Mouse (Mus musculus) CH12F3 (cell line): ENCODE measurements around the gene Bcl3.
"Not testable (repeated sequence)": the region's sequence is repeated elsewhere in the genome, so short reads cannot be mapped to it uniquely, and the experiment has no call there.

Experiments
- in situ Hi-C: fragments of 300-500 bp; cut with MboI; formaldehyde crosslinking; loops from 2 replicates; pipeline ENCODE4 v1.14.3; 2020; ENCODE audit warnings: low sequenced_read_pairs

Gene Bcl3

GRCm38 (mm10) chr7:19809369-19809768, 13.2 kb downstream of the Bcl3 start:
- in situ Hi-C loops = no loop called here

DNA sequence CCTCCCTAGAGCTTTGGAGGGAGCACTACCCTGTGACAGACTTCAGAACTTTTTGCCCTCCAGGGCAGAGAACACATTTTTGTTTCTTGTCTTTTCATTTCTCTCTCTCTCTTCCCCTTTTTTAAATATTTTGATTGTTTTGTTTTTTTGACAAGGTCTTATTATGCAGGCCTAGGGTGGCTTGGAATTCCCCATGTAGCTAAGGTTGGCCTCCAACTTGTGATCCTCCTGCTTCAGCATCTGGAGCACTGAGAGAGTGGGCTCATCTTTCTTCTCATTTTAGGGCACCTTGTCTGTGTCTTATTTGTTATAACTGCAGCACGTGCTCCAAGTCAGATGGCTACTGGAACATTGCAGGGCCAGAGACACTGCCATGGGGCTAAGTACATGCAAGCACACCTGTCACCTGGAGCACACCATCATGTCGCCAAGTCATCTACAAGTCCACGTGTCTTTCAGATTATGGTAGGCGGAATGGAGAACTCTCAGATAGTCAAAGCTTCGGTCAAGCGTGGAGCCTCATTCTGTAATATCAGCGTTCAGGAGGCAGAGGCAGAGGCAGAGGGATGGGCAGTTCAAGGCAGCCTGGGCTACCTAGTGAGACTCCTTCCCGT, 16.1 kb downstream of the Bcl3 start:
- in situ Hi-C loops = no loop called here

- in situ Hi-C loops = loop anchor here (5.0 kb wide), 2 partner anchors 39 to 69 kb away; no protein-coding TSS in a partner anchor
These were observed 19.6 kb downstream of the Bcl3 start for GRCm38 (mm10) chr7:19802995-19803394.

GRCm38 (mm10) chr7:19800764-19801163, 21.8 kb downstream of the Bcl3 start:
- in situ Hi-C loops = loop anchor here (5.0 kb wide), 2 partner anchors 42 to 72 kb away; no protein-coding TSS in a partner anchor

DNA sequence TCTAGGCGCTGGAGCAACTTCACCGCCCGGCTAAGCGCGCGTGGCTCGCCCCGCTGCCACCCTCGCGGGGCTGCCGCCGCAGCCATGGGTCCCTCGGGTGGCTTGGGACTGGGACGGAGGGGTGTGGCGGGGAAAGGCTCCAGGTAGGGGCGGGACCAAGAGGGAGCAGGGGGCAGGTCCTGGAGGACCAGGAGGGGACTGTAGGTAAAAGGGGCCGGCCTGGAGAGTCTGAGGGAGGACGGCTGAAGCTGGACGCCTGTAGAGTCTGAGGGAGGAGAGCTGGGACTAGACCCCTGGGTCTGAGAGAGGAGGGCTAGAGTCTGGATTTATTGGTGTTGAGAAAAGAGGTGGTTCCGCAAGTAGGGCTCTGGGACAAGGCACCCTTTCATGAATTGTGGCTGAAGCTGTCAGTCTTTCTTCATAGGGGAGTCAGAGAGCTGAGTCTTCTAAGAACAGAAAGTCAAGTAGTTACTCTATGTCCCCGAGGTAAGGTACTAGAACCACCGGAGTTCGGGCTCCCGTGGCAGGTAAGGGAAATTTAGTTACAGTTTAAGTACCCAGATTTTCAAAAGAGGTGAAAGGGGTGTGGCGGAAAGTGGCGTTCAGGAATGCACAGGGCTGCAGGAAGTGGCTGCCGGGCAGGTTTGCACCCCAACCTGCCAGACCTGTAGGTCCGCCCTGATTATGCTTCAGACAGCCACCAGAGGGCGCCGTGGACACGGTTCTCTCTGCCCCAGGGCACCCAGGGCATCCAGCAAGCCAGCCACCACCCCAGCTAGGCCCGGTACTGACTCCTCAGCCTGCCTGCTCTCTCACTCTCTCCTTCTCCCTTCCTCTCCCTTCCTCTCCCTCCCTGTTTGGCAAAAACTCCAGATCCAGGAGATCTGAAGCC, 25.6 kb downstream of the Bcl3 start, which contains the start of gene Cblc:
Gene Cblc (minus strand): TSS at position 113 of the 892 bp plus-strand sequence.
- in situ Hi-C loops = no loop called here

GRCm38 (mm10) chr7:19796254-19796653, 26.3 kb downstream of the Bcl3 start:
- in situ Hi-C loops = no loop called here

DNA sequence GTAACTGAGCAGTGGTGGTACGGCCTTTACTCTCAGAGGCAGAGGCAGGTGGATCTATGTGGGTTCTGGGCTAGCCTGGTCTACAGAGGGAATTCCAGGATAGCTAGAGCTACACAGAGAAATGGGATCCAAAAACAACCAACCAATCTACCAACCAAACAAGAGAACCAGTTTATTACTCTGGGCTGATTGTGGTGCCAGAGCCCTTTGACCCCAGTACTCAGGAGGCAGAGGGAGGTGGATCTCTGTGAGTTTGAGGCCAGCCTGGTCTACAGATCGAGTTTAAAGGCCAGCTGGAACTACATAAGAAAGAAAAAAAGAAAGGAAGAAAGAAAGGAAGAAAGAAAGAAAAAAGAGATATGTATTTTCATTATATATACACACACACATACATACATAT, 27.3 kb downstream of the Bcl3 start:
- in situ Hi-C loops = no loop called here

GRCm38 (mm10) chr7:19792701-19793630, 29.6 kb downstream of the Bcl3 start:
- in situ Hi-C loops = no loop called here

DNA sequence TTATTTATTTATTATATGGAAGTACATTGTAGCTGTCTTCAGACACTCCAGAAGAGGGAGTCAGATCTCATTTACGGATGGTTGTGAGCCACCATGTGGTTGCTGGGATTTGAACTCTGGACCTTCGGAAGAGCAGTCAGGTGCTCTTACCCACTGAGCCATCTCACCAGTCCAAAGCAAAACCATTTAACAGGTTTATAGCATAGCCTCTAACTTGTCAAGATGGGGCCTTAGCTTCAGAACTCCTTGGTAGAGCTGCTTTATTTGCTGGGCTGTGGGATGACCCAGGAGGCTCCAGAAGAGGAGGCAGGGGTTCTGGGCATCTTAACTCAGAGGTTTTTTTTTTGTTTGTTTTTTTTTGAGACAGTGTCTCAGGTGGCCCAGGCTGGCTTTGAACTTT, 31.1 kb downstream of the Bcl3 start:
- in situ Hi-C loops = not testable (repeated sequence)

- in situ Hi-C loops = no loop called here
These were observed 32.6 kb downstream of the Bcl3 start for GRCm38 (mm10) chr7:19789904-19790347.

DNA sequence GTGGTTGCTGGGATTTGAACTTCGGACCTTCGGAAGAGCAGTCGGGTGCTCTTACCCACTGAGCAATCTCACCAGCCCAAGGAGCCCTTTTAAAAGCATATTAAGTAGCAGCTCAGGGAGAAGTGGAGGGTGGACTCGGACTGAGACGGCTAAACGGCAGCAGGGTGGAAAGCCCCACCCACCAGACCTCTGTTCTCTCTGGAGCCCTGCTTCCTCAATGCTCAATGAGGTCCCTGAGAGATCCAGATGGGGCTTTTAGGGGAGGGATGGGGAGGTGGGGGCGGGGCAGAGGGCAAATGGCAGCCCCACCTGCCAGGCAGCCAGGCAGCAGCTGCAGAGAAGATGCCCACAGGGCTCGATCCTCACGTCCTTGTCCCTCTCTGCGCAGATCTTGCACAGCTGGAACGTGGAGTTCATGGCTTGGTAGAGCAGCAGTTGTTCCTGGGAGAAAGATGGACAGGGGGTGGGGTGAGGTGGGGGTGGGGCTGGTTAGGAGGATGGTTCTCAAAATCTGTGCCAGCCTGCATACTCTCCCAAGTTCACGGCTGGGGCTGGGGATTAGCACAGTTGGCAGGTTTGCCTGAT, 36.6 kb downstream of the Bcl3 start:
- in situ Hi-C loops = no loop called here

GRCm38 (mm10) chr7:19784764-19785535, 37.6 kb downstream of the Bcl3 start:
- in situ Hi-C loops = no loop called here

- in situ Hi-C loops = no loop called here
These were observed 38.9 kb downstream of the Bcl3 start for GRCm38 (mm10) chr7:19783630-19784029.

- in situ Hi-C loops = no loop called here
These were observed 39.9 kb downstream of the Bcl3 start for GRCm38 (mm10) chr7:19782645-19783044.

DNA sequence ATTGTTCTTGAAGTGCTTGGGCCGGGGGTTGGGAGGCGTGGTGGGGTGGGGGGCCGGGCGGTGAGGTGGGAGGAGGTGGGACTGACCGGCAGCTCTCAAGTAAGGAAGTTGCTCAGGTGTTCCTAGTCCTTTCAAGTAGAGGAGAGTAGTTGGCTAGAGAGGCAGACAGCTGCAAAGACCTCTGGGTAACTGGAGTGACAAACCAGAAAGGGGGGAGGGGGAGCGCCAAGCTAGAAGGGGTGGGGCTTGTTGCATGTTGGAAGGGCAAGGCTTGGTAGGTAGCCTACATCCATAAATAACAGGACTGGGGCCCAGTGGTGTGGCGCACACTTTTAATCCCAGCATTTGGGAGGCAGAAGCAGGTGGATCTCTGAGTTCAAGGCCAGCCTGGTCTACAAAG, 40.8 kb downstream of the Bcl3 start:
- in situ Hi-C loops = no loop called here

GRCm38 (mm10) chr7:19779903-19780302, 42.7 kb downstream of the Bcl3 start:
- in situ Hi-C loops = no loop called here

GRCm38 (mm10) chr7:19778645-19779044, 43.9 kb downstream of the Bcl3 start:
- in situ Hi-C loops = no loop called here

GRCm38 (mm10) chr7:19777049-19777723, 45.4 kb downstream of the Bcl3 start:
- in situ Hi-C loops = no loop called here

DNA sequence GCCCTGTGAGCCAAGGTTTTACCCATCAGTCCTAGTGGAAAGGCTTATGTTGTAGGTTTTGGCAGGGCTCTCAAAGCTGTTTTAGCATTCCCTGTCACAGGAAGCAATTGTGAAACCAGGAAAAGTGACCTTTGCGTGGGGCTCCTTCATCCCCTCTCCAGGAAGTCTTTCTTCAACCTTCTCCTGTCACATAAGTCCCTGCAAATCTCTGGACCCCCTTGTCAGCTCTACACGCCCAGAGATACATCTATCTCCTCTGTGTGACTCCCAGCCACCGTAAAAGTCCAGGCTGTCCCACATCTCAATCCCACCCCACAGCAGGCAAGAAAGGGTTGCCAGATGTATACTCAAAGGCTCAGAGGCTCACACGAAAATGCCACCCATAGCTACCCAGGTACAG, 50.9 kb downstream of the Bcl3 start:
- in situ Hi-C loops = no loop called here
